Mouse (Mus musculus): ENCODE data around the gene Iqcd. TPM values are rescaled to one million over a fixed set of nuclear protein-coding genes. Genes with fewer than 3 reads are reported as not detected.

Gene Iqcd
- 0.13 and 0.14 TPM in 2 replicates for polyA plus RNA-seq (2012; rRNA removed; ENCODE audit: low replicate concordance)

DNA sequence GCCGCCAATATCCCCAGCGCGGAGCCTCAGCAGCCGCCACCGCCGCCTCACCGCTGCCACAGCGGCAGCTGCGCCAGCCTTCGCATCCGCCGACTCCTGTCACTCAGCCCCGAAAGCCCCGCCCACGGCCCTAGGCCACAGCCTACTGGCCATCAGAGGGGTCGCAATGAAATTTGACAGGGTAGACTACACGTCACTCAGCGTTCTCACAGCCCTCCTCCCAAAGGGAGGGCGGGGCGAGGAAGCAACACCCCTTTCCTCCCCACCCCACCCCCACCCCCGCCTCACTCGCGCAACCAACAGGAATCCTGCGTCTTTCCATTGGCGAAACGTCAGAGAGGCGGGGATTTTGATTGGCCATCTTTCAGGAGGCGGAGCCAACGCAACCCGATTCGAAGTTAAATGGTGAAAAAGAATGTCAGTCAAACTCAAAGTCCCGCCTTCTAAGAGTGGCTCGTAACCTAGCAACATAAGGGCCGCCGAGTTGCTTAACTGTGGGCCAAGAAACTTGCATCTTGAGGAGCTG lies at the start of gene Iqcd, which contains the start of gene Tpcn1:
Gene Iqcd, plus strand, starts transcription at position 448 of the 526 bp plus-strand sequence.
Gene Tpcn1, minus strand, starts transcription at position 105 of the 526 bp plus-strand sequence.

DNA sequence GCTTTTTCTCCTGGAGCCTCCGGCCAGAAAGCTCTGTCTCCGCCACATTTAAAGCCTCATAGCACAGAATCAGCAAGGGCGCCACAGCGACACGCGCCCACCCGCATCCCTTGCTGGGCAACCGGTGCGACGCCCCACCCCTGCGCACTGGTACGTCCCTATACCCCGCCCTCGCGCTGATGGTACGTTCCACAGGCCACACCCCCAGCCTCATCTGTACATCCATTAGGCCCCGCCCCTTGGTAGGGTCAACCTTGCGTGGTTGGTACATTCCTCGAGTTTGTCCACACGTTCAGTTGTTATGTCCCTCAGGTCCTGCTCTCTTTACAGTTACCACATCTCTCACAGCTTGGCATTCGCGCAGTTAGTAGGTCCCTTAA lies 23.6 kb downstream of the Iqcd start, which contains the start of the genes Rita1 and Ddx54:
Gene Rita1, minus strand, starts transcription at position 148 of the 380 bp plus-strand sequence.
Gene Ddx54, plus strand, starts transcription at position 298 of the 380 bp plus-strand sequence.

DNA sequence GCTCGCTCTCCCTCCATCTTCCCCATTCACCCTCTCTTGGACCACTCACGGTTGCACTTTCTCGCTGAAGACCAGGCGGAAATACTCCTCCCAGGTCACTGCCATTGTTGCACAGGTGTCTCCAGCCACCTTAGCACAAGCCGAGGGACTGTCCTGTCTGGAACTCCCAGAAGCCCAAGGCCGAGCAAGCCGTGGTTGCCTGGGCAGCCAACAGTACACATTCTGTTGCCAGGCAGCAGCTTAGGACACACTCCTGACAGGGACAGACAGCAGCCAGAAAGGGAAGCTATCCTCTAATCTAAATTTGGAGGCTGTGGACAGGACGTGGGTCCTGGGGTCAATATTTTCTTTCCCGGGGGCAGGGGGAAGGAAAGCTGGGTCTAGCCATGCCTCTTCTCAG lies 45.3 kb downstream of the Iqcd start, which contains the start of gene Cfap73:
Gene Cfap73, minus strand, starts transcription at position 105 of the 400 bp plus-strand sequence.

GRCm38 (mm10) chr5:120648569-120649373 lies 60.0 kb downstream of the Iqcd start, which contains the start of gene Rasal1:
TSS of gene Rasal1 (plus strand) at chr5:120648812.

Other genes starting within 250 kb of the Iqcd start
- gene Lhx5, start 157.3 kb upstream of the Iqcd start, polyA plus RNA-seq (2012; rRNA removed; ENCODE audit: low replicate concordance), result 0.69 and 1.1 TPM in 2 replicates
- 37.4 and 48.7 TPM in 2 replicates for gene Sdsl, start 116.2 kb upstream of the Iqcd start, polyA plus RNA-seq (2012; rRNA removed; ENCODE audit: low replicate concordance)
- gene Sds, start 112.5 kb upstream of the Iqcd start, polyA plus RNA-seq (2012; rRNA removed; ENCODE audit: low replicate concordance), result not detected in 2 replicates
- 19.2 and 23.4 TPM in 2 replicates for gene Plbd2, start 85.4 kb upstream of the Iqcd start, polyA plus RNA-seq (2012; rRNA removed; ENCODE audit: low replicate concordance)
- gene Slc8b1, start 77.8 kb upstream of the Iqcd start, polyA plus RNA-seq (2012; rRNA removed; ENCODE audit: low replicate concordance), result 9.2 and 12.2 TPM in 2 replicates
- 42.1 and 59.5 TPM in 2 replicates for gene Tpcn1, start 343 bp upstream of the Iqcd start, polyA plus RNA-seq (2012; rRNA removed; ENCODE audit: low replicate concordance)
- 17.6 and 17.8 TPM in 2 replicates for gene Rita1, start 23.6 kb downstream of the Iqcd start, polyA plus RNA-seq (2012; rRNA removed; ENCODE audit: low replicate concordance)
- 31.8 and 32.2 TPM in 2 replicates for gene Ddx54, start 23.7 kb downstream of the Iqcd start, polyA plus RNA-seq (2012; rRNA removed; ENCODE audit: low replicate concordance)
- not detected in 2 replicates for gene Cfap73, start 45.2 kb downstream of the Iqcd start, polyA plus RNA-seq (2012; rRNA removed; ENCODE audit: low replicate concordance)
- gene Rasal1, start 59.8 kb downstream of the Iqcd start, polyA plus RNA-seq (2012; rRNA removed; ENCODE audit: low replicate concordance), result 0.96 and 4.4 TPM in 2 replicates
- gene Dtx1, start 122.9 kb downstream of the Iqcd start, polyA plus RNA-seq (2012; rRNA removed; ENCODE audit: low replicate concordance), result 12.1 and 26.2 TPM in 2 replicates
- 2.0 and 5.7 TPM in 2 replicates for gene Oas2, start 160.8 kb downstream of the Iqcd start, polyA plus RNA-seq (2012; rRNA removed; ENCODE audit: low replicate concordance)
- 3.4 and 73.2 TPM in 2 replicates for gene Oas3, start 188.6 kb downstream of the Iqcd start, polyA plus RNA-seq (2012; rRNA removed; ENCODE audit: low replicate concordance)
- 2.2 TPM in 1 of 2 replicates, not detected in the other for gene Oas1e, start 206.5 kb downstream of the Iqcd start, polyA plus RNA-seq (2012; rRNA removed; ENCODE audit: low replicate concordance)
- gene Oas1c, start 223.5 kb downstream of the Iqcd start, polyA plus RNA-seq (2012; rRNA removed; ENCODE audit: low replicate concordance), result 1.3 and 3.9 TPM in 2 replicates